Mouse (Mus musculus): ENCODE data around the gene Gstp2. TPM values are rescaled to one million over a fixed set of nuclear protein-coding genes. Genes with fewer than 3 reads are reported as not detected.

The Gstp2 gene
- polyA plus RNA-seq, 1 experiment: 87.8 TPM

DNA sequence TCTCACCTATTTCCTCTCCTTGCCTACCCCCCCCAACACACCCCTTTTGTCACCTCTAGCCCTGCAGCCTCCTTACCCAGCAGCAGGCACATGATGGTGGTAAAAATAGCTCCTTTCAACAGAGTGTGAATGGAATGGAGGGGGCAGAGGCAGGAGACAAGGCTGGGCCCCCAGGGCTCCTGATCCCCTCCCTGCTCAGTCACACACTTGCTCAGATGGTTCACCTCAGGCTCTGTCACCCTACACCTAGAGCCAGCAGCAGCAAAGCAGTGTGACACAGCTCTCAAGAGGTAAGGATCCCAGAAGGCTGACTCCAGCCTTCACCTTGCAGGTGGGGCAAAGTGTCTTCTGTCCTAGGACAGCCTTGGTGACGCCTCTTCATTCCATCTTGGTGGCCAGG, 42.7 kb downstream of the Gstp2 start, which contains the start of gene Doc2g:
Doc2g (plus strand) TSS at position 202 of the 400 bp plus-strand sequence.
- Histone ChIP-seq H3K4me1 (ENCODE audit: control insufficient read depth, insufficient read depth, low read length) (peaks cover 5% of the 10 kb centered on the region), H3K4me3 (replicated peaks; ENCODE audit: extremely low read depth, low read depth, low read length) (no peak within 1 kb of the TSS)
- TF ChIP-seq CTCF (IDR thresholded peaks at IDR 0.05; ENCODE audit: insufficient read depth, low read length) (no peak), POLR2A (IDR thresholded peaks at IDR 0.05; ENCODE audit: borderline replicate concordance, extremely low read depth, low read depth, low read length) (no peak)
- DNase-seq: no peak
- WGBS: 83% methylated on average over 1 of the region's 1 CpGs

DNA sequence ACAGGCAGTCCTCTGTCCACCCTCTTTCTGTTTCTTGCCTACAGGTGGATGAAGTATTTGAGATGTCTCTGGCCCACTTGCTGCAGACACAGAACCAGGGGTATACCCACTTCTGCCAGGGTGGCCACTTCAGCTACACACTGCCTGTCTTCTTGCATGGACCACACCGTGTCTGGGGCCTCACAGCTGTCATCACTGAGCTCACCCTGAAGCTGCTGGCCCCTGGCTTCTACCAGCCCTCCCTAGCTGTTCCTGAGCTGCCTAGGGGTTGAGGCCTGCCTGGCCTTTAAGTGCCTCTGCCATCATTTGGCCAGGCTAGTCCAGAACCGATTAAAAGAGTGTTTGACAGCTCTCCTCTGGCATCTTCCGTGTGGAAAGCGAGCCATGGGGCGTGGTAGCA, 44.1 kb downstream of the Gstp2 start:
- Histone ChIP-seq H3K4me3 (replicated peaks; ENCODE audit: extremely low read depth, low read depth, low read length) (no peak overlapping the region), H3K4me1 (ENCODE audit: control insufficient read depth, insufficient read depth, low read length) (peaks cover 5% of the 10 kb centered on the region)
- no peak for DNase-seq
- WGBS: 75% methylated on average over 5 of the region's 5 CpGs
- TF ChIP-seq POLR2A (IDR thresholded peaks at IDR 0.05; ENCODE audit: borderline replicate concordance, extremely low read depth, low read depth, low read length): no peak
- no peak for TF ChIP-seq CTCF (IDR thresholded peaks at IDR 0.05; ENCODE audit: insufficient read depth, low read length)

DNA sequence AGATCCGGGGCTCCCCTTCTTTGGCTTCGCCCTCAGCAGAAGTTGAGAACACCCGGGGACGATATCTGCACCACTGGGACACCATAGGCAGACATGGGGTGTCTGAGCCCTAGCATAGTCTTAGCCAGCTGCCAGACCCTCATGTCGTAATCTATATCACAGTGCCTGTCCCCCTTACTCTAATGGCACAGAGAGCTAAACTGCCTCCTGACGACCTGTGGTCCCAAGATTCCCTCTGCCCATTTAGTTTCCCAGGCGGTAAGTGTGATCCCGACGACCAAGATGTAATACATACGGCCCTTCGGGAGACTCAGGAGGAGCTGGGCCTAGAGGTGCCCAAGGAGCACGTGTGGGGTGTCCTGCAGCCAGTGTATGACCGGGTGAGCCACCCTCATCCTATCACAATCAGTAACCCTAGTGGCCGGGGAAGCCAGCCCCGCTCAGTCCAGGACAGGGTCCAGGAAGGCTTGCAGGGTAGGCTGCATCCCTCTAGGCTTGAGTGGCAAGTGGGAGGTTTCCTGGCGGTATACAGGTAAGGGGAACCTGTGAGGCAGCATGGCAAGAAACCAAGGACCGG, 44.8 kb downstream of the Gstp2 start:
- peaks cover 5% of the 10 kb centered on the region for H3K4me1 ChIP-seq (ENCODE audit: control insufficient read depth, insufficient read depth, low read length)
- TF ChIP-seq CTCF (IDR thresholded peaks at IDR 0.05; ENCODE audit: insufficient read depth, low read length) (no peak), POLR2A (IDR thresholded peaks at IDR 0.05; ENCODE audit: borderline replicate concordance, extremely low read depth, low read depth, low read length) (no peak)
- 23% methylated on average over 17 of the region's 17 CpGs for WGBS
- DNase-seq: no peak
- peak overlapping the region; percentile 97 for H3K4me3 ChIP-seq (replicated peaks; ENCODE audit: extremely low read depth, low read depth, low read length)

DNA sequence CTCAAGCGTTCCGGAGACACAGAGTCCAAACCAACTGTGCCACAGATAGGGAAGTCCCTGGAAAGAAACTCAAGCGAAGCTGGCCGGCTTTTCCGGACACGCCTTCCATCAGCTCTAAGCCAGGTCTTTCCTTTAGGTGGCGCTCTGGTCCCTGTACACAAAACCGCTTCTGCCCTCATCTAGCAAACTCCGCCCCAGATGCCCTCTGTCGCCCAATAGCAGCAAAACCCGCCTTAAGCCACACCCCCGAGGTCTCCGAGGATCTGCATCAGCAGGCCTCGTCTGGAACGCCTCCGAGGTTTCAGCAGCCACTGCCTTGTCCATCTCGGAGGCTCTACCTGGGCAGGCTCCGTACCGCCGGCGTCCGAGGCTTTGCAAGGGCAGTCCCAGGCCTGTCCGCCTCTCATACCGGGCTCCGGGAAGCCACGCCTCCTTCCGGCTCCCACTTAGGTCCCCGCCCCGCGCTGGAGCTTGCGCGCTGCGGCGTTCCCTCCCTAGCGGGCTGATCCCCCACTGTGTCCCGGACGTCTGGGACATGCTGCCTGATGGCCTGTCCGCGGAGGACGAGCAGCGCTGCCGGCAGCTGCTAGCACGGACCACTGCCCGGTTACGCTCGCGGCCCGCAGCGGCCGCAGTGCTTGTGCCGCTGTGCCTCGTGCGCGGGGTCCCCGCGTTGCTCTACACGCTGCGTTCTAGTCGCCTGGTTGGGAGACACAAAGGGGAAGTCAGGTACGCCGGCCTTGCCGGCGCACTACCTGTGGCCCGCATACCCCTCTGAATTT, 45.5 kb downstream of the Gstp2 start, which contains the start of the genes Nudt8 and Gm49405:
Nudt8 (plus strand) TSS at position 462 of the 782 bp plus-strand sequence.
Gm49405 (plus strand) TSS at position 508 of the 782 bp plus-strand sequence.
- DNase-seq: peak; percentile 97
- TF ChIP-seq CTCF (IDR thresholded peaks at IDR 0.05; ENCODE audit: insufficient read depth, low read length) (peak; percentile 78), POLR2A (IDR thresholded peaks at IDR 0.05; ENCODE audit: borderline replicate concordance, extremely low read depth, low read depth, low read length) (peak; percentile 85; the same call in 1 of the 2 replicates)
- H3K4me1 ChIP-seq (ENCODE audit: control insufficient read depth, insufficient read depth, low read length): peaks cover 5% of the 10 kb centered on the region

GRCm38 (mm10) chr19:3999121-3999730, 46.6 kb downstream of the Gstp2 start:
- no peak for DNase-seq
- Histone ChIP-seq H3K4me1 (ENCODE audit: control insufficient read depth, insufficient read depth, low read length) (peaks cover 5% of the 10 kb centered on the region), H3K4me3 (replicated peaks; ENCODE audit: extremely low read depth, low read depth, low read length) (no peak overlapping the region)
- WGBS: 78% methylated on average over 9 of the region's 9 CpGs
- TF ChIP-seq POLR2A (IDR thresholded peaks at IDR 0.05; ENCODE audit: borderline replicate concordance, extremely low read depth, low read depth, low read length): no peak
- no peak for TF ChIP-seq CTCF (IDR thresholded peaks at IDR 0.05; ENCODE audit: insufficient read depth, low read length)

More for the DNA sequence above, 45.5 kb downstream of the Gstp2 start, which contains the start of the genes Nudt8 and Gm49405:
- WGBS: under 1% methylated on average over 64 of the region's 64 CpGs
- H3K4me3 ChIP-seq (replicated peaks; ENCODE audit: extremely low read depth, low read depth, low read length): peak within 1 kb of the TSS; percentile 97

DNA sequence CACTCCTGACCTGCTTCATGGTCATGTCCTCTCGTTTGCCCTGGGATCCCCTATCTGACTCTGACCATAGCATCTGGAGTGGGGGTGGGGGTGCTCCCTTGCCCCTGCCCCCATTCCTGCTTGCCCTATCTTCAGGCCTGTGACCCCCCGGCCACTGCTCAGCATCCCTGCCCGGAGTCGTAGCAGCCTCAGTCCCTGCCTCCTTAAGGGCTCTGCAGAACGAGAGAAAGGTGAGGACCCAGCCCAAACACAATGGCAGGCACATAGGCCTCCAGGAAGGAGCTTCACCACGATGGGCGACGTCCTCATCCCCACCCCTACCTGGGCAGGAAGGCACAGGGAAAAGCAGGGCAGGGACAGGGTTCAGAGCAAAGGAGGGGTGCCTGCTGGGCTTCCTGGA, 47.5 kb downstream of the Gstp2 start:
- TF ChIP-seq CTCF (IDR thresholded peaks at IDR 0.05; ENCODE audit: insufficient read depth, low read length) (no peak), POLR2A (IDR thresholded peaks at IDR 0.05; ENCODE audit: borderline replicate concordance, extremely low read depth, low read depth, low read length) (no peak)
- WGBS: 74% methylated on average over 8 of the region's 8 CpGs
- H3K4me3 ChIP-seq (replicated peaks; ENCODE audit: extremely low read depth, low read depth, low read length): no peak overlapping the region
- DNase-seq: no peak
- peaks cover 5% of the 10 kb centered on the region for H3K4me1 ChIP-seq (ENCODE audit: control insufficient read depth, insufficient read depth, low read length)

- Histone ChIP-seq H3K4me3 (replicated peaks; ENCODE audit: extremely low read depth, low read depth, low read length) (no peak overlapping the region), H3K4me1 (ENCODE audit: control insufficient read depth, insufficient read depth, low read length) (peaks cover 5% of the 10 kb centered on the region)
- no peak for TF ChIP-seq POLR2A (IDR thresholded peaks at IDR 0.05; ENCODE audit: borderline replicate concordance, extremely low read depth, low read depth, low read length)
- TF ChIP-seq CTCF (IDR thresholded peaks at IDR 0.05; ENCODE audit: insufficient read depth, low read length): no peak
- no peak for DNase-seq
- 56% methylated on average over 8 of the region's 8 CpGs for WGBS
These were observed 48.6 kb downstream of the Gstp2 start for GRCm38 (mm10) chr19:3997231-3997630.

GRCm38 (mm10) chr19:3996747-3997146, 49.1 kb downstream of the Gstp2 start:
- TF ChIP-seq CTCF (IDR thresholded peaks at IDR 0.05; ENCODE audit: insufficient read depth, low read length) (no peak), POLR2A (IDR thresholded peaks at IDR 0.05; ENCODE audit: borderline replicate concordance, extremely low read depth, low read depth, low read length) (no peak)

GRCm38 (mm10) chr19:3996106-3996505, 49.7 kb downstream of the Gstp2 start:
- no peak overlapping the region for H3K4me3 ChIP-seq (replicated peaks; ENCODE audit: extremely low read depth, low read depth, low read length)
- no peak for DNase-seq
- H3K4me1 ChIP-seq (ENCODE audit: control insufficient read depth, insufficient read depth, low read length): peaks cover 4% of the 10 kb centered on the region
- no peak for TF ChIP-seq CTCF (IDR thresholded peaks at IDR 0.05; ENCODE audit: insufficient read depth, low read length)
- no peak for TF ChIP-seq POLR2A (IDR thresholded peaks at IDR 0.05; ENCODE audit: borderline replicate concordance, extremely low read depth, low read depth, low read length)
- 58% methylated on average over 7 of the region's 7 CpGs for WGBS

More at GRCm38 (mm10) chr19:3996747-3997146, 49.1 kb downstream of the Gstp2 start:
- Histone ChIP-seq H3K4me1 (ENCODE audit: control insufficient read depth, insufficient read depth, low read length) (peaks cover 5% of the 10 kb centered on the region), H3K4me3 (replicated peaks; ENCODE audit: extremely low read depth, low read depth, low read length) (no peak overlapping the region)
- WGBS: 86% methylated on average over 8 of the region's 8 CpGs
- no peak for DNase-seq
